ENCODE assay signal across 10 mouse cellular contexts in genomic region chr2:154765554-154766008, GRCm38 (mm10). TPM values are rescaled to one million over a fixed set of nuclear protein-coding genes. Genes with fewer than 3 reads are reported as not detected.
A peak's percentile ranks its signal among the peaks of the same experiment; 100 is the strongest.
DNase-seq lines count a peak whose midpoint lies in the region; ATAC-seq lines count a peak whose summit lies in the region.
"Had no signal": no experiment of that assay in that cellular context is flagged by ENCODE, and none has a peak within 500 bp of the region (broad histone marks: within the 10 kb centered on the region; RNA-seq: fewer than 3 reads in every experiment).

No protein-coding gene starts in this region.

- peak overlapping the region; percentile 49 for H3K9ac ChIP-seq in liver, embryonic 12.5 days
- no peak overlapping the region for H3K9ac ChIP-seq in hindbrain, embryonic 14.5 days

- H3K36me3 ChIP-seq in liver, embryonic 12.5 days: no peaks in the 10 kb centered on the region
- no peaks in the 10 kb centered on the region for H3K36me3 ChIP-seq in splenic B cell, adult 2 months (ENCODE audit: control insufficient read depth, insufficient read depth, low read length, poor library complexity, severe bottlenecking)
- H3K36me3 ChIP-seq in limb, embryonic 10.5 days: no peaks in the 10 kb centered on the region
- H3K36me3 ChIP-seq in hindbrain, embryonic 14.5 days (replicated peaks; ENCODE audit: control insufficient read depth, insufficient read depth): no peaks in the 10 kb centered on the region

- H3K9me3 ChIP-seq in liver, embryonic 12.5 days (replicated peaks): no peaks in the 10 kb centered on the region
- no peaks in the 10 kb centered on the region for H3K9me3 ChIP-seq in limb, embryonic 10.5 days (replicated peaks)
- no peaks in the 10 kb centered on the region for H3K9me3 ChIP-seq in hindbrain, embryonic 14.5 days (ENCODE audit: control insufficient read depth, low read length)

- peaks cover 61% of the 10 kb centered on the region for H3K4me1 ChIP-seq in liver, embryonic 12.5 days
- H3K4me1 ChIP-seq in limb, embryonic 10.5 days: peaks cover 6% of the 10 kb centered on the region
- no peaks in the 10 kb centered on the region; the same call in 1 of the 2 replicates for H3K4me1 ChIP-seq in hindbrain, embryonic 14.5 days (replicated peaks; ENCODE audit: control insufficient read depth, insufficient read depth, low read length)

- H3K4me2 ChIP-seq in liver, embryonic 12.5 days: peak overlapping the region; percentile 63
- no peak overlapping the region for H3K4me2 ChIP-seq in hindbrain, embryonic 14.5 days (replicated peaks)

- no peaks in the 10 kb centered on the region for H3K27me3 ChIP-seq in liver, embryonic 12.5 days (replicated peaks)
- no peaks in the 10 kb centered on the region for H3K27me3 ChIP-seq in splenic B cell, adult 2 months (ENCODE audit: control insufficient read depth, insufficient read depth, low read length, poor library complexity, severe bottlenecking)
- no peaks in the 10 kb centered on the region for H3K27me3 ChIP-seq in limb, embryonic 10.5 days (ENCODE audit: low read depth, poor library complexity, severe bottlenecking)
- no peaks in the 10 kb centered on the region for H3K27me3 ChIP-seq in hindbrain, embryonic 14.5 days (ENCODE audit: control insufficient read depth, insufficient read depth, low read length)

- peak overlapping the region; percentile 95 for H3K27ac ChIP-seq in liver, embryonic 12.5 days
- no peak overlapping the region for H3K27ac ChIP-seq in limb, embryonic 10.5 days
- H3K27ac ChIP-seq in hindbrain, embryonic 14.5 days: no peak overlapping the region

- 46% methylated on average over 8 of the region's 8 CpGs for WGBS in liver, embryonic 12.5 days (ENCODE audit: insufficient replicate concordance)
- WGBS in limb, embryonic 10.5 days: 67% methylated on average over 8 of the region's 8 CpGs
- WGBS in hindbrain, embryonic 14.5 days: 77% methylated on average over 8 of the region's 8 CpGs

- no peak overlapping the region for H3K4me3 ChIP-seq in liver, embryonic 12.5 days
- H3K4me3 ChIP-seq in limb, embryonic 10.5 days: no peak overlapping the region
- no peak overlapping the region for H3K4me3 ChIP-seq in hindbrain, embryonic 14.5 days (replicated peaks; ENCODE audit: low read length)

- peak; percentile 61 to 71 for DNase-seq in kidney, postnatal 4 days
- DNase-seq in kidney, postnatal 25 days: no peak
- peak; percentile 32 for DNase-seq in c-Kit-positive CD71-positive TER-119-positive erythroid progenitor cells, embryonic 14.5 days (ENCODE audit: low spot score)
- DNase-seq in splenic B cell, adult 2 months (ENCODE audit: low read depth, low spot score): peak; percentile 12
- DNase-seq in limb, embryonic 10.5 days (ENCODE audit: low spot score): no peak
- DNase-seq in hindbrain, embryonic 14.5 days (ENCODE audit: low spot score): no peak
- DNase-seq: thymus, postnatal 25 days had no signal

- ATAC-seq in liver, embryonic 12.5 days: peak; percentile 46
- ATAC-seq in hindbrain, embryonic 14.5 days (ENCODE audit: low FRiP score): no peak

RNA-seq across cellular contexts. Expression of gene Gm14214, which starts 4.2 kb away (rescaled TPM):
- polyA plus RNA-seq in liver, embryonic 12.5 days (2016; fragmentation: Nextera tagmentation; extraction: Ambion mirVana): not detected in 2 replicates
- not detected in 2 replicates for polyA plus RNA-seq in limb, embryonic 10.5 days (2016; fragmentation: Nextera tagmentation; extraction: Ambion mirVana)
- polyA plus RNA-seq in hindbrain, embryonic 14.5 days (2014; fragmentation: Nextera tagmentation; extraction: Ambion mirVana): not detected in 2 replicates
- polyA plus RNA-seq: heart, postnatal 0 days; large intestine, adult 2 months had no signal

RNA-seq across cellular contexts. Expression of gene Raly, which starts 25.3 kb away (rescaled TPM):
- 29.6 and 37.1 TPM in 2 replicates for polyA plus RNA-seq in liver, embryonic 12.5 days (2016; fragmentation: Nextera tagmentation; extraction: Ambion mirVana)
- polyA plus RNA-seq in limb, embryonic 10.5 days (2016; fragmentation: Nextera tagmentation; extraction: Ambion mirVana): 55.0 and 61.9 TPM in 2 replicates
- polyA plus RNA-seq in hindbrain, embryonic 14.5 days (2014; fragmentation: Nextera tagmentation; extraction: Ambion mirVana): 36.2 and 41.0 TPM in 2 replicates

RNA-seq across cellular contexts. Expression of gene a, which starts 25.6 kb away (rescaled TPM):
- 0.29 and 0.36 TPM in 2 replicates for polyA plus RNA-seq in liver, embryonic 12.5 days (2016; fragmentation: Nextera tagmentation; extraction: Ambion mirVana)
- polyA plus RNA-seq in limb, embryonic 10.5 days (2016; fragmentation: Nextera tagmentation; extraction: Ambion mirVana): 32.5 and 45.1 TPM in 2 replicates
- 0.93 and 1.3 TPM in 2 replicates for polyA plus RNA-seq in hindbrain, embryonic 14.5 days (2014; fragmentation: Nextera tagmentation; extraction: Ambion mirVana)
- polyA plus RNA-seq: heart, postnatal 0 days had no signal

Comparison
In these comparisons a context has a peak if more than half of its experiments do, and no peak if none do; other contexts are left out.
1. DNase-seq: peak in kidney, postnatal 4 days (2 of 2), c-Kit-positive CD71-positive TER-119-positive erythroid progenitor cells, embryonic 14.5 days (single experiment) and splenic B cell, adult 2 months (single experiment); none in kidney, postnatal 25 days (0 of 2), limb, embryonic 10.5 days (single experiment) and hindbrain, embryonic 14.5 days (single experiment).
2. RNA of gene a, which starts 25.6 kb away (polyA plus RNA-seq): 32.5 to 45.1 TPM in limb, embryonic 10.5 days; 0.93 to 1.3 TPM in hindbrain, embryonic 14.5 days and 0.29 to 0.36 TPM in liver, embryonic 12.5 days; every median in the first group is over 10 times any median in the second.